Mouse (Mus musculus) olfactory bulb, adult 2 months (tissue): ENCODE data around the gene Ppp2r2c.

Experiments
- CTCF ChIP-seq: fragments of 200-500 bp; IDR thresholded peaks from 2 replicates; pipeline ENCODE4 v1.5.1; 2012; ENCODE audit warnings: low read depth, mild to moderate bottlenecking, low read length, moderate library complexity; ENCODE audit not compliant: insufficient read depth
- POLR2A ChIP-seq: fragments of 200-500 bp; IDR thresholded peaks from 2 replicates; pipeline ENCODE4 v1.6.1; 2012; ENCODE audit warnings: mild to moderate bottlenecking, low read depth, low read length, moderate library complexity; ENCODE audit not compliant: insufficient read depth

DNA sequence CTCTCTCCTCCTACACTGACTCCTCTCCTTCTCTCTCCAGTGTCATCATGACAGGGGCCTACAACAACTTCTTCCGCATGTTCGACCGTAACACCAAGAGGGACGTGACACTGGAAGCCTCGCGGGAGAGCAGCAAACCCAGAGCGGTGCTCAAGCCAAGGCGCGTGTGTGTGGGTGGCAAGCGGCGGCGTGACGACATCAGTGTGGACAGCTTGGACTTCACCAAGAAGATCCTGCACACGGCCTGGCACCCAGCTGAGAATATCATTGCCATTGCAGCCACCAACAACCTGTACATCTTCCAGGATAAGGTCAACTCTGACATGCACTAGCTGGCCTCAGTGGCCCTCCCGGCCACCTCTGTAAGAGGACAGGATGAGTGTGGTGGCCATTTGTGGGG lies 84.0 kb downstream of the Ppp2r2c start:
- TF ChIP-seq POLR2A, result no peak
- TF ChIP-seq CTCF, result no peak
